Mouse (Mus musculus) heart, postnatal 10 days (tissue): Measurements from ENCODE around the gene Enpp1. TPM values are rescaled to one million over a fixed set of nuclear protein-coding genes. Genes with fewer than 3 reads are reported as not detected.
A peak's percentile ranks its signal among the peaks of the same experiment; 100 is the strongest.

Experiments used
- DNase-seq, 2 experiments: peaks; one replicate each; pipeline ENCODE4 v3.0.0; 2021
- intact Hi-C: fragments of 180-260 bp; cut with DNase I; formaldehyde crosslinking; loops from one replicate; pipeline ENCODE4 v1.15.1; 2025
- total RNA-seq, 2 experiments: library from RNA; stranded (reverse); gene quantifications; 2 replicates each; pipeline ENCODE4 v1.2.3; 2021

Gene Enpp1
- total RNA-seq, 2 experiments from 2014 or later, result 6.4 to 6.5 TPM

GRCm38 (mm10) chr10:24711071-24711470 lies 888 bp downstream of the Enpp1 start:
- DNase-seq, result peak; percentile 25 to 28
- intact Hi-C loops, result loop anchor here (5.0 kb wide), 1 partner anchor 79 kb away; no protein-coding TSS in a partner anchor

- intact Hi-C loops, result loop anchor here (5.0 kb wide), 1 partner anchor 78 kb away; no protein-coding TSS in a partner anchor
- DNase-seq, result no peak
Measured at GRCm38 (mm10) chr10:24710361-24710760, 1.6 kb downstream of the Enpp1 start.

DNA sequence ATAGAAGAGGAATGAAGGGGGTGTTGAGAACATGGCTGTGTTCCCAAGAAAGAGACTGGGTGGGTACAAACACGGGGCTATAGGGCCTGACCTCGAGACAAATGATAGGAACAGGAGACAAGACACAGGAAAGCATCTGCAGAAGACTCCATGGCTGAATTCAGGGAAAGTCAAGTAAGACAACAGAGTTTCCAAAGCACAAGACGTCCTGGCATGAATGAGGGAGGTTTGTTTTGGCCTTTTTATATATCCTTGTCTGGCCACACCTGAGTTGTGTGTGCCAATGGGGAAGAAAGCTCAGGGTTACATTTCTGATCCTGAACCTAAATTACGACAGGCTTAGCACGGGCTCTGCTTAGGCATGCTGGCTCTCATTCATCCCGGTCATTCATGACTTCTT lies 4.2 kb downstream of the Enpp1 start:
- no peak for DNase-seq
- intact Hi-C loops, result no loop called here

DNA sequence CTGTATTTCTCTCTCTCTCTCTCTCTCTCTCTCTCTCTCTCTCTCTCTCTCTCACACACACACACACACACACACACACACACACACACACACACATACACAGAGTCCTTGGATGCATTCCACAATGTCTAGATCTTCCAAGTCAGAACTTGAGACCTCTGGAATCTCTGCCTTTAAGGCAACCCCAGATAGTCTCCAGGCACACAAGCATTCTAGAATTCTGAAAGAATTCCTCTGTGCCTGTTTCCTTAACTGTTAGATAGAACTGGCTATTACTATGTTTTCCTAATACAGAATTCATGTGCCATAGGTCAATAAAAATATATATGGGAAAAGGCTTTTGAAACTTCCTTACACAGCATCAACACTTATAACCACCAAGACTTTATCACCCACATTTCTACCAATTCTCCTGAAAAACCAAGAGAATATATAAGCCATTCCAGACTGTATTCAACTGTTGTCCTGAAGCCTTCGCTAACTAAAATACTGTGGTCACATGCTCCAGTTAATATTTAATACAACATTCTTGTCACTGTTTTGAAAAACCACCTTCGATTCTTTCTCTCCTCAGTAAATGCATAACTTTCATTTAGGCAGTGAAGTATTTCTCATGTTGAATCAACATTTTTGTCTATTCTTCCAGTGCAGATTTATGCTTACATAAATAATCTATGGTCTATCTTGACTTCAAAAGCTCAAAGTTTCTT lies 5.4 kb downstream of the Enpp1 start:
- no peak for DNase-seq
- intact Hi-C loops, result no loop called here

GRCm38 (mm10) chr10:24702698-24703097 lies 9.3 kb downstream of the Enpp1 start:
- intact Hi-C loops, result no loop called here
- no peak for DNase-seq

GRCm38 (mm10) chr10:24698131-24698775 lies 13.7 kb downstream of the Enpp1 start:
- DNase-seq, result peak in 1 of 2 experiments; percentile 13
- intact Hi-C loops, result no loop called here

- intact Hi-C loops, result no loop called here
- DNase-seq, result no peak
Measured at GRCm38 (mm10) chr10:24696761-24697160, 15.2 kb downstream of the Enpp1 start.

GRCm38 (mm10) chr10:24695786-24696185 lies 16.2 kb downstream of the Enpp1 start:
- intact Hi-C loops, result no loop called here
- peak; percentile 43 to 49 for DNase-seq

GRCm38 (mm10) chr10:24682518-24683104 lies 29.3 kb downstream of the Enpp1 start:
- intact Hi-C loops, result no loop called here
- peak in 1 of 2 experiments; percentile 15 for DNase-seq

- no peak for DNase-seq
- intact Hi-C loops, result no loop called here
Measured at GRCm38 (mm10) chr10:24677681-24678080, 34.3 kb downstream of the Enpp1 start.

- intact Hi-C loops, result no loop called here
- no peak for DNase-seq
Measured at GRCm38 (mm10) chr10:24674261-24674660, 37.7 kb downstream of the Enpp1 start.

GRCm38 (mm10) chr10:24672948-24673347 lies 39.0 kb downstream of the Enpp1 start:
- DNase-seq, result no peak
- intact Hi-C loops, result no loop called here

DNA sequence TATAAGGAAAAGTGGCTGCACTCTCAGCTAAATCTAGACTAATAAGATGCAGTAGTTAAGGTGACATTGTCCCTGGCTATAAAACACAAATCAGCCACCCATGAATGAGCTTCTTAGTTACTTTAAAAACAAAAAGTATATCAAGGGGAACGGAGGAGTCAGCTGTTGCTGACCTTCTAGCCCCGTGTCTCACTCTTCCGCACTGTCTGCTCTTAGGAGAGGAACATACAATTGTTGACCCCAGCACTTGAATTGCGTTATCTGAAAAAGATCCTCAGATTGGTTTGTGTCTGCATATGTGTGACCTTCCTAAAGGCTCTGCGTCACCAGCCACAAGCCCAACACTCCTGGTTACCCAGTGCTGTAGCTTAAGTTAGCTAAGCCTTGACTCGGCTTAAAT lies 41.4 kb downstream of the Enpp1 start:
- no peak for DNase-seq
- intact Hi-C loops, result no loop called here

- intact Hi-C loops, result no loop called here
- DNase-seq, result no peak
Measured at GRCm38 (mm10) chr10:24650990-24651569, 60.9 kb downstream of the Enpp1 start.

GRCm38 (mm10) chr10:24647996-24648738 lies 63.8 kb downstream of the Enpp1 start:
- DNase-seq, result no peak
- intact Hi-C loops, result no loop called here

DNA sequence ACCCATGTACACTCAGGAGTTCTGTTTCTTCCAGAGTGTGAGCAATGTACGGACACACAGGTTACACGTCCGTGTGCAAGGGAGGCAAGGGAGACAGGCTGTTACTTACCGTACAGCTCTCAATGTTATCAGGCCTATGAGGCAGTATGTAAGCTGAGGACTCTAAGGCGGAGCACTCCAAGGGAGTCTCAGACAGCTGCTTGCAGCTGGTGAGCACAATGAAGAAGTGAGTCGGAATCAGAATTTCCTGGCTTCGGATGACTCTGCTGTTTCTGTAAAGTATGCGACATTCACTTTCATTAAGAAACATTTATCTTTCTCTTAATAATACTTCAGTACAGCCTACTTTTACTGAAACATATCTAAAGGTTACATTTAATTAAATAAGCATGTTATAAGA lies 66.8 kb downstream of the Enpp1 start:
- intact Hi-C loops, result no loop called here
- peak; percentile 57 to 61 for DNase-seq

- no peak for DNase-seq
- intact Hi-C loops, result no loop called here
Measured at GRCm38 (mm10) chr10:24642796-24643580, 69.0 kb downstream of the Enpp1 start.

DNA sequence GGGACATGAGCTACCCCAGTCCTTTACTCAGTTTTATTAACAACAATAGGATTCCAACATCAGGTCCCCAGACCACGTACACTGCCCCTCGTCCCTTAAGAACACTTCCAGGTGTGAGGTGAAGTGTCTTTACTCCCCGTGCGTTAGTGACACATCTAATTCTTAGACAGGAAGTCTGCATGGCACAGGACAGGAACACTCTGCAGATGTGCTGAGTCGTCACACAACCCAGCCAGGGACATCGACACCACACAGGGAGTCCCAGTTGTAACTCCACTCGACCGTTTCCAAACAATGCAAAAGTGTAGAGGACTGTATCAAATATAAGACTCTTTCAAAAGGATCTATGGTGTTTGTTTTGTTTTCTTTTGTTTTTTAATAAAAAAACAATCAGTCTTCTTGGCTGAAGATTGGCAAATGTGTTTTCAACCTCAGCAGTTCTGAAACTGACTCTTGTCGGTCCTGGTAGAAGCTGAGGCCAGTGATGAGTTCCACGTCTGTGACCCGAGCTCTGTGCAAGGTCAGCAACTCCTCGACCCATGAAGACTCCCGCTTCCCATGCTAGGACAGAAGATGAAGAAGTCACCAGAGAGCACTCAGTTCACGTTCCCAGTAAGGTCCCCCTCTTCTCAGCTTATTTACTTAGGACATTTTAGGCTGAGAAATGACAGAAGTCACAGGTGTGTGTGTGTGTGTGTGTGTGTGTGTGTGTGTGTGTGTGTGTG lies 70.4 kb downstream of the Enpp1 start:
- DNase-seq, result no peak
- intact Hi-C loops, result no loop called here

GRCm38 (mm10) chr10:24640186-24640875 lies 71.6 kb downstream of the Enpp1 start:
- DNase-seq, result no peak
- intact Hi-C loops, result no loop called here
